Mouse (Mus musculus): ENCODE data around the gene Fars2.
"Not testable (repeated sequence)": the region's sequence is repeated elsewhere in the genome, so short reads cannot be mapped to it uniquely, and the experiment has no call there.

Gene Fars2

GRCm38 (mm10) chr13:36297950-36298781 is 181.0 kb downstream of the Fars2 start:
- no peak for DNase-seq

- DNase-seq, result no peak
Measured at GRCm38 (mm10) chr13:36298782-36299031, 181.5 kb downstream of the Fars2 start.

- no peak for DNase-seq
Measured at GRCm38 (mm10) chr13:36302770-36303169, 185.6 kb downstream of the Fars2 start.

GRCm38 (mm10) chr13:36305306-36305705 is 188.1 kb downstream of the Fars2 start:
- DNase-seq, result no peak

GRCm38 (mm10) chr13:36307386-36307785 is 190.2 kb downstream of the Fars2 start:
- DNase-seq, result no peak

- no peak for DNase-seq
Measured at GRCm38 (mm10) chr13:36309160-36309559, 191.9 kb downstream of the Fars2 start.

GRCm38 (mm10) chr13:36314218-36314617 is 197.0 kb downstream of the Fars2 start:
- no peak for DNase-seq

- no peak for DNase-seq
Measured at GRCm38 (mm10) chr13:36314860-36315800, 197.9 kb downstream of the Fars2 start.

- DNase-seq, result no peak
Measured at GRCm38 (mm10) chr13:36317824-36318223, 200.6 kb downstream of the Fars2 start.

- no peak for DNase-seq
Measured at GRCm38 (mm10) chr13:36324624-36325023, 207.4 kb downstream of the Fars2 start.

- DNase-seq, result no peak
Measured at GRCm38 (mm10) chr13:36326539-36326938, 209.3 kb downstream of the Fars2 start.

- no peak for DNase-seq
Measured at GRCm38 (mm10) chr13:36329871-36330270, 212.7 kb downstream of the Fars2 start.

GRCm38 (mm10) chr13:36330542-36330941 is 213.3 kb downstream of the Fars2 start:
- no peak for DNase-seq

GRCm38 (mm10) chr13:36334748-36335147 is 217.5 kb downstream of the Fars2 start:
- no peak for DNase-seq

GRCm38 (mm10) chr13:36351529-36351928 is 234.3 kb downstream of the Fars2 start:
- no peak for DNase-seq

- no peak for DNase-seq
Measured at GRCm38 (mm10) chr13:36357469-36357868, 240.3 kb downstream of the Fars2 start.

- no peak for DNase-seq
Measured at GRCm38 (mm10) chr13:36361419-36361818, 244.2 kb downstream of the Fars2 start.

- DNase-seq, result not testable (repeated sequence)
Measured at GRCm38 (mm10) chr13:36365719-36366118, 248.5 kb downstream of the Fars2 start.

GRCm38 (mm10) chr13:36366304-36366703 is 249.1 kb downstream of the Fars2 start:
- DNase-seq, result peak; percentile 72

GRCm38 (mm10) chr13:36367712-36368491 is 250.7 kb downstream of the Fars2 start:
- peak; percentile 25 for DNase-seq

GRCm38 (mm10) chr13:36368799-36369198 is 251.6 kb downstream of the Fars2 start:
- DNase-seq, result no peak

- DNase-seq, result no peak
Measured at GRCm38 (mm10) chr13:36369400-36369799, 252.2 kb downstream of the Fars2 start.

GRCm38 (mm10) chr13:36383236-36383635 is 266.0 kb downstream of the Fars2 start:
- DNase-seq, result no peak
